Mouse (Mus musculus) layer of hippocampus, adult 9-10 months (tissue): ENCODE measurements around the gene Camkk1.

ENCODE experiments used
- DNase-seq: peaks from one replicate; pipeline ENCODE4 v3.0.0; 2022; ENCODE audit warnings: low spot score

Camkk1 gene

DNA sequence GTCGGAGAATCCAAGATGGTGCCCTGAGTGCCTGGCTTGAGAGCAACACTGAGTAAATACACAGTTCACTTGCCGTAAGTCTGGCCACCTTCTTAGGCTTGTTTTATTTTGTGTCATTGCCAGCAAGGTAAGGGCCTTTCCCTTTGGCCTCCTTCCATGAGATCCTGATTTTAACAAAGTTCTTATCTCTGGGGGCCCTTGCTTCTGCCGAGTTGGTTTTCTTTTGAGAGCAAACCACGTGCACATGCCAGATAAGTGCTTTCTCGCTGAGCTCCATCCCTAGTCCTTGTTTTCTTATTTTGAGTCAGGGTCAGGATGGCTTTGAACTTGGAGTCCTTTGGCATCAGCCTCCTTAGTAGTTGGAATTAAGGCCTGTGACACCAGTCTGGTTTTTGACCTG is 38.9 kb downstream of the Camkk1 start:
- no peak for DNase-seq

DNA sequence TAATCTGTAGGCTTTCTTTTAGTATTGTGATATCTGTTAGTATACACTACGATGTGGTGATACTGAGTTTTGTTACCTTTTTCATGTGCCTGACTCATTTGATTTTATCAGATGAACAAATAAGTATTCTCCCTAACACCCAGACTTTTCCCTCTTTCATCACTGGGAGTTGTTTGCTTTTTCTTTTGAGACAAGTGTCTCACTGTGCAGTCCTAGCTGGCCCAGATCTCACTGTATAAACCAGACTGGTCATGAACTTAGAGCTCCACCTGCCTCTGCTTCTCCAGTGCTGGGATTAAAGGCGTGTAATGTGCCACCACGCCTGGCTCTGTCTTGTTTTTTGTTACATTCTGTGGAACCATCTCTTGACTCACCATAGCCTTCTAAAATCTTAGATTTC is 40.8 kb downstream of the Camkk1 start:
- no peak for DNase-seq

DNA sequence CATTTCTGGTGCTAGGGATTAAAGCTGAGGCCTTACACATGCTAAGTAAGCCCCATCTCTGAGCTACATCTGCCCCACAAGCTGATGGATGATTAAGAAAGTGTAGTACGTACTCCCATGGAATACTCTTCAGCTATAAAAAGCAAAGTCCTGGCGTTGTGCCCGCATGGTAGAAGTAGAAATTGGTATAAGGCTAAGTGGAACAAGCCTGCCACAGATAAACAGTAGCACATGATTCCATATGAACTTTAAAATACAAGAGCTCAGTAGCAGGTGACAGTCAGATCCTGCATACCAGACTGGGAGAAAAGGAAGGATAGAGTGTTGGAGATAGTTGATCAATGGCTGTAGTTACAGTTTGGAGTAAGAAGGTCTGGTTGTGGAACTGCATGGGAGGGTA is 42.6 kb downstream of the Camkk1 start:
- no peak for DNase-seq

DNA sequence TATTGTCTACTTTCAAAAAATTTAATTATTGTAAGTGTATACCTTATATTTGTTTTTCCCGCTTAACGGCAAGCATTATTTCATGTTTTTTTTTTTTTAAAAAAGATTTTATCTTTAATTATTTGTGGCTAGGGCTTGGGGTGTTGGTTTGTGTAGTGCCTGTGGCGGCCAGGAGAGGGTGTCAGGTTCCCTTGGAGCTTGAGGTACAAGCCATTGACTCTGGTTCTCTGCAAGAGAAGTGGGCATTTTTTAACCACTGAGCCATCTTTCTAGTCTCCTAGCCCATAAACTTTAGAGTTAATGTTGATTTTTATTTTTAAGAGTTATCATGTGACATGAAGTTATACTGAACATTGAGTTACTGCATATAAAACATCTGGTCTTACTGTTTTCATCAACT is 53.0 kb downstream of the Camkk1 start:
- DNase-seq: no peak

DNA sequence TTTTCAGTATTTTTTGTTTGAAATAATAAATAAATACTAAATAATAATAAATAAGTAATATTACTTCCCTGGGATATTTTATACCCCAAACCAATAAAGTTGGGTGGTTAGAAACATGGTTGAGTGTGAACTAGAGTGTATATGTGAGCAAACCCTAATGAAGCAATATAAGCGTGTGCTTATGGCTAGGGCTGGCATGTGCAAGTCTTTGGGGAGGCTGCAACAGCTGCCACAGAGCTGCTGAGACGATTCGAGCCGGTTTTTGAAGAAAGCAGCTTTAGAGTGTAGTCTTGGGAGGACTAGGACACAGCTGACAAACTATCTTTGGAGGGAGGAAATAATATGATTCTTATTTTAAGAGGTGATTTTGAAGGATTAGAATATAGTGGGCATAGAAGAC is 57.5 kb downstream of the Camkk1 start:
- DNase-seq: no peak

DNA sequence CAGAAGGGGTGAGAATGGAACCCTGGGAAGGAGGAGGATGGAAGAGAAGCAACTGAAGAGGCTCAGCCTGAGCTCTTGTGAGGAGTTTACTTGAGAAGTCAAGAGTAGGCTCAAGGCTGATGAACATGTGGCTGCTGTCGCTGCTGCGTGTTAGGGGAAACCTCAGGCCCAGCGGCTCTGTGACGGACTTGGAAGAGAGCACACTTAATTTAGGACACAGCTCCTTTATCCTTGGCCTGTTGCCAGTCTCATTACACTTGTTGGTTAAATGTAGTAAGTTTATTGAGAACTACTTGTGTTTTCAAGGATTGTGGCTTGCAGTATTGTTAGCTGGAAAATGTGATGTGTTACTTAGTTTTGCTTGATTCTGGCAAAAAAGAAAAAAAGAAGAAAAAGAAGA is 57.9 kb downstream of the Camkk1 start:
- DNase-seq: no peak

DNA sequence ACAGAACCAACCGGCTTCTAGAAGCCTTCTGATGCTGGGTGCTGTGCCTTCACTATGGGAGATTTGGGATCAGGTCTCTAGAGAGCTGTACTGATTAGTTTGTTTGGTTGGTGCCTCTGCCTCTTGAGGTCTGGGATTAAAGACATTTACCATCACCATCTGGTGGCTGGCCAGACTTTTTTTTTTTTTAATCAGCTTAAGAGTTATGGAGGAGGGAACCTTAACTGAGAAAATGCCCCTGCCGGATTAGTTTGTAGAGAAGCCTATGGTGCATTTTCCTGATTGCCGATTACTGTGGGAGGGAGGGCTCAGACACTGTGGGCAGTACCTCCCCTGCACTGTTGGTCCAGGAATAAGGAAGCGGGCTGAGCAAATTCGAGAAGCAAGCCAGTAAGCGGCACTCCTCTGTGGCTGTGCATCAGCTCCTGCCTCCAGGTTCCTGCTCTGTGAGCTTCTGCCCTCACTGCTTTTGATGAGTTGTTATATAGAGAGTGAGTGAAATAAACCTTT is 58.5 kb downstream of the Camkk1 start:
- DNase-seq: no peak

DNA sequence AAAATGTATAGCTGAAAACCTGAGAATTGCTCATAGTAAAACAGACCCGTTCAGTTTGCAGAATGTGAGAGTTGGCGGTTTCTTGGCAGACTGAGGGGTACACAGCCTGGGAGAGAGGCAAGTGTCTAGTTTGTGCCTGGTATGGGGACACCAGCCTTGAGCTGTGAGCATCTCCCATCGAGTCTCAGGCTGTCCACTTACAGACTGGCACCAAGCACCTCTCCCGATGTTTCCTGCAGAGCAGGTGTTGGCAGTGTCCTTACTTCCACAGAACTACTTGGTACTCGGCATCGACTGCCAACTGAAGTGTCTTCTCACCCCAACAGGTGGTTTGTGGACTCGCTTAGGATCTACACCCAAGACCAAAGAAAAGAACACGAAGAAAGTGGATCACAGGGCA is 59.8 kb downstream of the Camkk1 start:
- DNase-seq: no peak

DNA sequence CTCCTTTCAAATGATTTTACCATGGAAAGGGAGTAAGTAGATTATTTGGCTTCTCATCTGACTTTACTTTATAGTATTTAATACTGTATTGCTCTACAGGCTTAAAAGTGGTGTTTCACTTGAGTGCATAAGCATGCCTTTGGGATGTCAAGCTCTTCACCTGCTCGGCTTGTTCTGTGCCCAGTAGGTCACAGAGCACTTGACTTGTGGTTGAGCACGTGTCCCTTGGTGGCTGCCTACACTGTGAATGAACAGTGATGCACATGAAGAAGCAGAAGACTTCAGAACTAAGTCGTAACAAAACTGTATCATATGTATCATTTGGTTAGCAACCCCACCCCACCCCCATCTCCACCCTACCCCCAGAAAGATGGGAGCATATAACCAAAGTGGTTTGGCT is 61.5 kb downstream of the Camkk1 start:
- no peak for DNase-seq

DNA sequence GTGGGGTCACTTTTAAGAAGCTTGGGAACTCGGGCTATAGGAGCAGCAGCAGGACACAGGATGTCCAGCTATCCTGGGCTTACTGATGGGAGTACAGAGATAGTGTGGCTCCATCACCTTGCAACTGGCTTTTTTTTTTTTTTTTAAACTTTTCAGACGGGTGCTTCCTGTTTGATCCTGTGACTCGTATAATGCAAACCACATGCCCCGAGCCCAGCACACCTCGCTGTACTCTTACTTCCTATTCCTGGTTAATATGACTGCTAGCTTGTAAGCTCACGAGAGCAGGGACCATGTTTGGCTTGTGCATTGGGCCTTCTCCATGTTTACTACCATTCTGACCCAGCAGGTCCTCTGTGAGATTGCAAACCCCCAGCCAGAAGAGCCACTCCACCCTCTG is 65.5 kb downstream of the Camkk1 start:
- DNase-seq: no peak

DNA sequence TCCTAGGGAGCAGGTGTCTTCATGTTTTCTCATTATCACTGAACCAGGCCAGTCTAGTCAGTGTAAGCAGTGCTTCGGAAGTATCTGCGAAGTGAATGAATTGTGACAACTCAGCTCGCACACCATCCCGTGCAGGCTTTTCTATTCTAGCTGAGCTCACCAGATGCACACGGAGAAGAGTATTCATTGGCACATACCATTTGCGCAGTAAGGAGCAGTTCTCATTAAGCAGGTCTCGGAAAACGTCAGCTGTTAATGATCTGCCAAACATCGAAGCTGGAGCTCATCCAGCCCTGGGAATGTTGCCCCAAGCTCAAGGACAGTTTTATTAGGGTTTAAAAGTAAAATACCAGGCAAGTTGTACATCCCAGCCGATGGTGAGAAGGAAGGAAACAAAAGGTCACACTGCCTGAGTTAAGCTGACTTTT is 66.0 kb downstream of the Camkk1 start:
- DNase-seq: peak; percentile 48

DNA sequence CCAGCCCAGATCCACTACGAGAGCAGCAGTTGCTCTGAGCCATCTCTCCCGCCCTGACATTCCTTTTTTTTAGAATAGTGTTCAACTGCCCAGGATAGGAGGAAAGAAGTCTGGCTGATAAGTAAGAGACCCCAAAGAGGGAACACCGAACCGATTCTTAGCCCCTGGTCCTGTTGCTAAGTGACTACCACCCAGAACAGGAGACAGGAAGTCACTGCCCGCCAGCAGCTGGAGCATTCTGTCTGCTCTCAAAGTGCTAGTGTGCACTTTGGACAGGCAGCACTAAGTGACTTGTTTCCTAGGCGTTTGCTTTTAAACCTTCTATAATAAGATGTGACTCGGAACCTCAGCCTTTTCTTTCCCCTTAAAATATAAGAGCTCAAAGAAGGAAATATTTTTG is 66.6 kb downstream of the Camkk1 start:
- DNase-seq: no peak

DNA sequence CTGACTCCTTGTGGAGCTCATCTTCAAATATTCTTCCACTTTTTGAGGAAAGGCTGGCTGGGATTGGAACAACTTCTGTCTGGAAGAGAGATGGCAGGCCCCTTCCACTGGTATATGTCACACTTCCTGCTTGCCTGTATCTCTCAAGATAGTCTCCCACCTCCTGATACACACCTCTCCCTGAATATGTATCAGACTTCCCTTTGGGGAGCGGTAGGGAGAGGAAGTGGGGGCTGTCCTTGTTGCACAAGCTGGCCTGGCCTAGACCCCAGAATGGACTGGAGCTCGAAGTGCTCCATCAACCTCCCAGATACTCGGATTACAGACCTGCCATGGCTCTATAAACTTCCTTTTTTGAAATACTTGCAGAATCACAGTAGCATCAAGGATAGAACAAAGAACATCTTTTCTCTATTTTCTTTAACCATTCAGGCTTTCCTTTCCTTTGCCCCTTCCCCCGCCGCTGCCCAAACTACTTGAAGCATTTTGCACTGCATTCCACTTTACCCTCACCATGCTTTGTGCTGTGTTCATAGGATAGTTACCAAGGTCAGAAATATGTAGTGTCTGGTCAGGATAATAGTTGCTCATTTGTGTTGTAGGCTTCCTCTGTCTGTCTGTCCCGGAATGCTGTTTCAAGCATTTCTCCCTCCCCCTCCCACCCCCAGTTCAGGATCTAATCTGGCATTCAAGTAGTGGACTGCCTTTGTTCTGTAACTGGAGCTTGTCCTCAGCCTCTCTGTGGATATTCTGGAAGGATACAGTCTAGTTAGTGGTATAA is 69.1 kb downstream of the Camkk1 start:
- DNase-seq: no peak

DNA sequence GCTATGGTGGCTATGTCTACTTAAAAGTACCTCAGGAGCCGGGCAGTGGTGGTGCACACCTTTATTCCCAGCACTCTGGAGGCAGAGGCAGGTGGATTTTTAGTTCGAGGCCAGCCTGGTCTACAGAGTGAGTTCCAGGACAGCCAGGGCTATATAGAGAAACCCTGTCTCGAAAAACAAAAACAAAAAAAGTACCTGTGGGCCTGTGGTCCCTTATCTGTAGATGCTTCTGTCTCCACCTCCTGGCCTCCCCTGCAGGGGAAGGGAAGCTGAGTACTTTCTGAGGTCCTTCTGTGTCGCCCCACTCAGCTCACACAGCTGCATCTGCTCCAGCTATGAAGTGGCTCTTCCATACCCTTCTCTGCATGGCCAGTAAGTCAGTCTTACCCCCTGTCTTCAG is 71.5 kb downstream of the Camkk1 start, which contains the start of gene Itgae:
Itgae (plus strand) TSS at position 301 of the 400 bp plus-strand sequence.
- no peak for DNase-seq

DNA sequence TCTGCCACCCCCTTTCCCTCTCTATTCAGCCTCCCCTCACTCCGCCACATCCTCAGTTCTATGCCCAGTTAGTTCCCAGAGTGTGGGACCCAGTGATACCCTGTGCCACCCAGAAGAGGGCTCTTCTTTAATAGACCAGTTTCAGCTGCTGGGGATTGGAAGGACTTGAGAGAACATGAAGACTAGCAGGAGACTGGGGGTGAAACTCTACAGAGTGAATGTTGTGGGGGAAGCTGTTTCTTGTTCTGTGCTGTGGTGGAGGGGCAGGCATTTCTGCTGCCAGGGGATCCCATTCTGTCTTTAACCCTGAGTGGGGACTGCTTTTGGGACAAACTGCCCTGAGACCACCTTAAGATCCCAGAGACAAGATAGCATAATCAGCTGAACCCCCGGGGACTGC is 72.0 kb downstream of the Camkk1 start:
- no peak for DNase-seq
